Mouse (Mus musculus) kidney, adult 2 months (tissue): ENCODE measurements around the gene Pde4c.

Experiments
- CTCF ChIP-seq: fragments of 200-500 bp; conservative IDR thresholded peaks from 2 replicates; pipeline ENCODE4 v1.5.1; 2011; ENCODE audit warnings: low read depth, mild to moderate bottlenecking, control low read depth, low read length, moderate library complexity, mixed read lengths; ENCODE audit not compliant: insufficient read depth, insufficient read length
- POLR2A ChIP-seq: fragments of 200-500 bp; IDR thresholded peaks from one replicate; pipeline ENCODE4 v1.6.1; 2011; ENCODE audit warnings: low read depth, low read length, control low read depth

GRCm38 (mm10) chr8:70715086-70715485 is 8.4 kb upstream of the Pde4c start:
- TF ChIP-seq CTCF (no peak), POLR2A (no peak)
